Mouse (Mus musculus): ENCODE results near the gene Bcl2l13.

- TF ChIP-seq TAL1 (IDR thresholded peaks at IDR 0.05; ENCODE audit: low read length) (no peak), GATA1 (IDR thresholded peaks at IDR 0.05; ENCODE audit: low read length) (no peak)
These were observed 79.1 kb downstream of the Bcl2l13 start for GRCm38 (mm10) chr6:120914911-120915648.

Data from erythroblast, embryonic 14.5 days (primary cell).